Mouse (Mus musculus) liver, embryonic 13.5 days (tissue): ENCODE data around the gene Mfap1b. TPM values are rescaled to one million over a fixed set of nuclear protein-coding genes. Genes with fewer than 3 reads are reported as not detected.

Source experiments
- ATAC-seq: fragments of 200-750 bp; cut with Nextera tagmentation; 2 replicates; pipeline ENCODE4 v1.8.0; 2017; ENCODE audit warnings: low read depth, mild to moderate bottlenecking, moderate number of reproducible peaks, moderate library complexity
- DNase-seq: peaks from one replicate; pipeline ENCODE4 v3.0.0; 2022
- H3K27ac ChIP-seq: fragments of 300-500 bp; sonication (generic); 2 replicates; pipeline ENCODE4 v1.5.1; 2015; ENCODE audit warnings: moderate library complexity, mild to moderate bottlenecking, inconsistent platforms
- H3K27me3 ChIP-seq: fragments of 300-500 bp; sonication (generic); 2 replicates; pipeline ENCODE4 v1.6.1; 2015; ENCODE audit warnings: mild to moderate bottlenecking, inconsistent platforms
- H3K36me3 ChIP-seq: fragments of 300-500 bp; sonication (generic); 2 replicates; pipeline ENCODE4 v1.6.1; 2015; ENCODE audit warnings: mild to moderate bottlenecking, inconsistent platforms
- H3K4me1 ChIP-seq: fragments of 300-500 bp; sonication (generic); replicated peaks from 2 replicates; pipeline ENCODE4 v1.6.1; 2015; ENCODE audit warnings: inconsistent platforms
- H3K4me2 ChIP-seq: fragments of 300-500 bp; sonication (generic); 2 replicates; pipeline ENCODE4 v1.6.1; 2015; ENCODE audit warnings: inconsistent platforms, mild to moderate bottlenecking, moderate library complexity
- H3K4me3 ChIP-seq: fragments of 300-500 bp; sonication (generic); replicated peaks from 2 replicates; pipeline ENCODE4 v1.5.1; 2015; ENCODE audit warnings: mild to moderate bottlenecking, inconsistent platforms
- H3K9ac ChIP-seq: fragments of 300-500 bp; sonication (generic); 2 replicates; pipeline ENCODE4 v1.6.1; 2015; ENCODE audit warnings: mild to moderate bottlenecking, inconsistent platforms
- H3K9me3 ChIP-seq: fragments of 300-500 bp; sonication (generic); replicated peaks from 2 replicates; pipeline ENCODE4 v1.6.1; 2016; ENCODE audit warnings: inconsistent platforms
- WGBS: fragments of 180-500 bp; shearing (Covaris S2); methylation state at CpG from one replicate; pipeline ENCODE4 v1.1.7; 2015; ENCODE audit not compliant: insufficient replicate concordance; 5-methylcytosine and 5-hydroxymethylcytosine counted together
- polyA plus RNA-seq: library from polyadenylated mRNA; unstranded; fragments of >200 nt; fragmentation: Nextera tagmentation; extraction: Ambion mirVana; gene quantifications from 2 replicates; pipeline ENCODE4 v1.2.1, GENCODE M21; 2015

Gene Mfap1b
- polyA plus RNA-seq, 1 experiment from 2014 or later = 22.7 TPM

DNA sequence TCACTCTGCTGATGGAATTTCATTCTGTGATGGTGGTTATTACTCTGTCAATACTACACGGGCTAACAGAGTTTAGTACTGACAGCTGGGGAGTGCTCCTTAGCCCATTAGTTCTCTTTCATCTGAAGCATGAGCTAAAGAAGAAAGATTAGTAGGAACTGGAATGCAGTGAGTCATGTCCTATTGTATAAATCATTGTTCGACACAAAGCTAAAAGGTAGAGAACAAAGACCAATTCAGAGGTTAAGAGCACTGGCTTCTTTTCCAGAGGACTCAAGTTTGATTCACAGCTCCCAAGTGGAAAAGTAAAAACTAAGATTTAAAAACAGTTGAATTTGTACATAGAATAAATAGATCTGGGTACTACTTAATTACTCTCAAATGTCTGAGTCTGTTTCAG lies 13.8 kb downstream of the Mfap1b start:
- 71% methylated on average over 2 of the region's 2 CpGs for WGBS
- Histone ChIP-seq H3K4me1 (peaks cover 28% of the 10 kb centered on the region), H3K4me3 (no peak overlapping the region), H3K9me3 (no peaks in the 10 kb centered on the region), H3K27ac (no peak overlapping the region), H3K9ac (no peak overlapping the region), H3K36me3 (peaks cover 27% of the 10 kb centered on the region), H3K4me2 (no peak overlapping the region), H3K27me3 (no peaks in the 10 kb centered on the region)
- ATAC-seq (no peak), DNase-seq (no peak)

- peak; percentile 87 for DNase-seq
- H3K4me3 ChIP-seq = peak within 1 kb of the TSS; percentile 76
- H3K4me1 ChIP-seq = peaks cover 46% of the 10 kb centered on the region
- no peaks in the 10 kb centered on the region for H3K9me3 ChIP-seq
- peak within 1 kb of the TSS; percentile 74 for H3K4me2 ChIP-seq
- peak within 1 kb of the TSS; percentile 89 for H3K27ac ChIP-seq
- WGBS = 2% methylated on average over 41 of the region's 41 CpGs
- no peaks in the 10 kb centered on the region for H3K27me3 ChIP-seq
- peaks cover 45% of the 10 kb centered on the region for H3K36me3 ChIP-seq
- H3K9ac ChIP-seq = peak within 1 kb of the TSS; percentile 81
- ATAC-seq = peak; percentile 95
Observed at GRCm38 (mm10) chr2:121456692-121457642, 16.9 kb downstream of the Mfap1b start, which contains the start of gene Serinc4. Gene Serinc4, minus strand, starts transcription at chr2:121456781.

GRCm38 (mm10) chr2:121455534-121455933 lies 18.3 kb downstream of the Mfap1b start:
- 73% methylated on average over 5 of the region's 5 CpGs for WGBS
- 0 out of 2 replicates have a peak overlapping the region, but pooled peaks have one; percentile 24 for H3K27ac ChIP-seq
- H3K27me3 ChIP-seq = no peaks in the 10 kb centered on the region
- no peak overlapping the region for H3K4me2 ChIP-seq
- H3K4me1 ChIP-seq = peaks cover 56% of the 10 kb centered on the region
- no peak overlapping the region for H3K9ac ChIP-seq
- ATAC-seq = no peak
- H3K4me3 ChIP-seq = no peak overlapping the region
- no peaks in the 10 kb centered on the region for H3K9me3 ChIP-seq
- DNase-seq = no peak
- peaks cover 47% of the 10 kb centered on the region for H3K36me3 ChIP-seq

GRCm38 (mm10) chr2:121453917-121454316 lies 19.9 kb downstream of the Mfap1b start:
- no peak for ATAC-seq
- Histone ChIP-seq H3K36me3 (peaks cover 36% of the 10 kb centered on the region), H3K27me3 (no peaks in the 10 kb centered on the region), H3K4me1 (peaks cover 62% of the 10 kb centered on the region), H3K4me3 (no peak overlapping the region), H3K27ac (no peak overlapping the region), H3K9ac (no peak overlapping the region; the same call in 1 of the 2 replicates), H3K4me2 (no peak overlapping the region), H3K9me3 (no peaks in the 10 kb centered on the region)
- WGBS = 85% methylated on average over 6 of the region's 6 CpGs
- DNase-seq = no peak

GRCm38 (mm10) chr2:121452990-121453389 lies 20.9 kb downstream of the Mfap1b start, which contains the start of gene Hypk:
Gene Hypk, plus strand, starts transcription at chr2:121453290.
- H3K27ac ChIP-seq = no peak within 1 kb of the TSS
- WGBS = 57% methylated on average over 4 of the region's 4 CpGs
- H3K27me3 ChIP-seq = no peaks in the 10 kb centered on the region
- ATAC-seq (no peak), DNase-seq (no peak)
- peaks cover 27% of the 10 kb centered on the region for H3K36me3 ChIP-seq
- H3K4me2 ChIP-seq = no peak within 1 kb of the TSS
- no peaks in the 10 kb centered on the region for H3K9me3 ChIP-seq
- no peak within 1 kb of the TSS; the same call in 1 of the 2 replicates for H3K9ac ChIP-seq
- no peak within 1 kb of the TSS for H3K4me3 ChIP-seq
- H3K4me1 ChIP-seq = peaks cover 60% of the 10 kb centered on the region

GRCm38 (mm10) chr2:121452361-121452760 lies 21.5 kb downstream of the Mfap1b start:
- H3K9ac ChIP-seq = no peak overlapping the region
- 71% methylated on average over 4 of the region's 4 CpGs for WGBS
- peaks cover 60% of the 10 kb centered on the region for H3K4me1 ChIP-seq
- H3K9me3 ChIP-seq = no peaks in the 10 kb centered on the region
- ATAC-seq (no peak), DNase-seq (no peak)
- no peaks in the 10 kb centered on the region for H3K27me3 ChIP-seq
- no peak overlapping the region for H3K4me2 ChIP-seq
- H3K4me3 ChIP-seq = no peak overlapping the region
- peaks cover 26% of the 10 kb centered on the region for H3K36me3 ChIP-seq
- no peak overlapping the region for H3K27ac ChIP-seq

GRCm38 (mm10) chr2:121450093-121450492 lies 23.8 kb downstream of the Mfap1b start:
- Histone ChIP-seq H3K27ac (peak overlapping the region; percentile 93), H3K4me1 (peaks cover 50% of the 10 kb centered on the region), H3K36me3 (peaks cover 26% of the 10 kb centered on the region), H3K27me3 (no peaks in the 10 kb centered on the region), H3K9me3 (no peaks in the 10 kb centered on the region), H3K4me3 (peak overlapping the region; percentile 100), H3K9ac (peak overlapping the region; percentile 100), H3K4me2 (peak overlapping the region; percentile 95)
- ATAC-seq (no peak), DNase-seq (no peak)
- 0% methylated on average over 7 of the region's 7 CpGs for WGBS

DNA sequence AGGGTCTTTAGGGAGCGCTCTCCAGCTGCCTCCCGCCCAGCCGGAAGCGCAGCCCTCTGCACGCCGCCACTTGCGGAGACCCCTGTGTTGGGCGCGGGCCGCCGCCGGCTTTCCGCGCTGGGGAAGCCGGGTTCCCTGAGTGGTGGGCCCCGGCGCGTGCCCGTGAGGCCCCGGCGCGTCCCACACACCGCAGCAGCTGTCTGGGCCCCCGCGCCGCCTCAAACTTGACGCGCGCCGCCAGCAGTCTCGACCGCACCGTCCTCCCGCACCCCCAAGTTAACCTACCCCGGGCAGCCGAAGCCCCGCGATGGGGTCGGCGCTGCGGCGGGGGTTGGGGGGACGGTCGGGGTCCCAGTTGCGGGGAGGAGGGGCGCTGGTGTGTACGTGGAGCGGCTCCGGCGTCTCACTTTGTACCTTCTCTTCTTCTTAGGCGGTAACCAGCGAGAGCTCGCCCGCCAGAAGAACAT lies 24.3 kb downstream of the Mfap1b start:
- peak; percentile 14 for ATAC-seq
- DNase-seq = no peak
- H3K4me2 ChIP-seq = peak overlapping the region; percentile 95
- H3K36me3 ChIP-seq = peaks cover 26% of the 10 kb centered on the region
- under 1% methylated on average over 54 of the region's 54 CpGs for WGBS
- H3K27me3 ChIP-seq = no peaks in the 10 kb centered on the region
- peaks cover 52% of the 10 kb centered on the region for H3K4me1 ChIP-seq
- H3K9ac ChIP-seq = peak overlapping the region; percentile 100
- no peaks in the 10 kb centered on the region for H3K9me3 ChIP-seq
- H3K27ac ChIP-seq = peak overlapping the region; percentile 93
- peak overlapping the region; percentile 100 for H3K4me3 ChIP-seq

DNA sequence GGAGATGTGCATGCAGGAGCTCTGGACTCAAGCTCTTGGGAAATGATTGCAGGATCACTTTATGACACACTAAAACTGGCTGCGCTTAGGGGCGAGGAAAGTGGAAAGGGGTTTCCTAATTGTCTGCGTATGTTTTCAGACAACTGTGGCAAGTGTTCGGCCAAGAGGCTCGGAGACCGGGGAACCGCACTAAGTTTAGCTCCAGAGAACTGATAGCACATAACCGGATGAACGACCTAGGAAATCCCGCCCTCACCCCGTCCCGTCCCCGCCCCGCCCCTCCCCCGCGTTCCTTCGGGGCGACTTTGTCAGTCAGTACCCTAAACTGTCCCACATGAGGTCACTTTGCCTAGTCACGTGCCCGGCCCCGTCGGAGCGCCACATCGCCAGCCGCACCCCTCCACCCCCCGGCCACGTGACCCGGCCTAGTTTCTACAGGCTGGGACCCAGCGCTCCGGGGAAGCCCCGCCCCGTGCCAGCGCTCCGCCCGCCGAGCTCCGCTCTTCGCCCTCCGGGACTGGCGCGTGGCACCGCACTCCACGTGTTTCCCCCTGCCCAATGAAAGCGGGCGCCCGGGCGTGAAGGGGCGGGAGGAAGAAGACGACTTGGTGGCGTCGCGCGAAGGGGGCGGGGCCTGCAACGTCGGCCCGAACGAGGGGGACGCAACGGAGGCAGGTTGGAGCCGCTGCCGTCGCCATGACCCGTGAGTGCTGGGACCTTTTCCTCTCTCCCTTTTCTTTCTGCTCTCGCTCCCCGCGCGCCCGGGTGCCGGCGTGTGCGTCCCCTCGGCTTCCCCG lies 24.9 kb downstream of the Mfap1b start, which contains the start of gene Serf2:
Gene Serf2, plus strand, starts transcription at position 457 of the 797 bp plus-strand sequence.
- Histone ChIP-seq H3K4me3 (peak within 1 kb of the TSS; percentile 100), H3K27ac (peak within 1 kb of the TSS; percentile 93), H3K9me3 (no peaks in the 10 kb centered on the region), H3K4me2 (peak within 1 kb of the TSS; percentile 95), H3K4me1 (peaks cover 52% of the 10 kb centered on the region), H3K9ac (peak within 1 kb of the TSS; percentile 100), H3K27me3 (no peaks in the 10 kb centered on the region), H3K36me3 (peaks cover 26% of the 10 kb centered on the region)
- WGBS = under 1% methylated on average over 70 of the region's 74 CpGs
- peak; percentile 100 for DNase-seq
- ATAC-seq = peak; percentile 97

DNA sequence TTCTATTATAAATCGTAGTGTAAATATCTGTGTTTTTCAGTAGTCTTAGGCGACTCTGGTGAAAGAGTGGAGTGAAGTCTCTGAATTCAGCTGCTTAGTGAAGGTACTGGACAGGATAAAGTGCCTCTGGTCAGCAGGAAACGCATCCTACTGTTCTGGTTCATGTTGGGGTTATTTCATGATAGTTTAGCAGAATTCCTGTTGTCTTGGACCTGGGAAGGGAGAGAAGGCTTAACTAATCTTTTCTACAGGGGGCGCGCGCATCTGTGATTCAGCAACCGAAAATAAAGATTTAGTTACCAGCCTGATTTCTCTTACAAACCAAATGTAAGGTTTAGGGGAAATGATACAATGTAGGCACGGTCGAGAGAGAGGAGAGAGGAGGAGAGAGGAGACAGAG lies 25.7 kb downstream of the Mfap1b start:
- peaks cover 47% of the 10 kb centered on the region for H3K4me1 ChIP-seq
- H3K4me3 ChIP-seq = peak overlapping the region; percentile 100
- ATAC-seq (no peak), DNase-seq (no peak)
- 15% methylated on average over 9 of the region's 9 CpGs for WGBS
- H3K27me3 ChIP-seq = peaks cover under 1% of the 10 kb centered on the region; the same call in 1 of the 2 replicates
- peaks cover 19% of the 10 kb centered on the region for H3K36me3 ChIP-seq
- H3K27ac ChIP-seq = peak overlapping the region; percentile 88
- H3K4me2 ChIP-seq = peak overlapping the region; percentile 95
- H3K9ac ChIP-seq = peak overlapping the region; percentile 75
- H3K9me3 ChIP-seq = no peaks in the 10 kb centered on the region

DNA sequence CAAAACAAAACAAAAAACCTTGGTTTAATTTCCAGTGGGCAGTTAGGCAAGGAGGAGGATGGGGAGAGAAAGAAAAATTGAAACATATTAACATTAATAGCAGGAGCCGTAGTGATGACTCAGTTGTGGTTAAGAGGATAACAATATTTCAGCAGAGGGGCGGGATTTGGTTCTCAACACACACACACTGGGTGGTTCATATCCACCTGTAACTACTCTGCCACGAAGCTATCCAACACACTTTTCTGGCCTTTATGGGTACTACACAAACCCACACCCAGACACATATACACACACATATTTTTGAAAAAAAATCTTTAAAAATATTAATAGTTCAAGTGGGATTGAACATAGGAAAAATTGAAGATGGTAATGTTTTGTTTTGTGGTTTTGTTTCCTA lies 26.9 kb downstream of the Mfap1b start:
- Histone ChIP-seq H3K9ac (no peak overlapping the region), H3K27me3 (peaks cover 6% of the 10 kb centered on the region), H3K4me1 (peaks cover 48% of the 10 kb centered on the region), H3K9me3 (no peaks in the 10 kb centered on the region), H3K36me3 (peaks cover 9% of the 10 kb centered on the region), H3K4me2 (no peak overlapping the region), H3K4me3 (no peak overlapping the region), H3K27ac (no peak overlapping the region)
- 26% methylated on average over 3 of the region's 3 CpGs for WGBS
- no peak for DNase-seq
- ATAC-seq = no peak
